Mouse (Mus musculus): ENCODE measurements around the gene Glrx5. TPM values are rescaled to one million over a fixed set of nuclear protein-coding genes. Genes with fewer than 3 reads are reported as not detected.

Glrx5 gene
- polyA plus RNA-seq, 1 experiment from 2014 or later = 163 TPM

- no peak overlapping the region for H3K27ac ChIP-seq
- WGBS = 72% methylated on average over 6 of the region's 6 CpGs
- no peaks in the 10 kb centered on the region for H3K9me3 ChIP-seq (replicated peaks)
- no peaks in the 10 kb centered on the region for H3K27me3 ChIP-seq
- no peak overlapping the region for H3K4me2 ChIP-seq
- H3K36me3 ChIP-seq = no peaks in the 10 kb centered on the region
- H3K4me3 ChIP-seq = no peak overlapping the region
- no peaks in the 10 kb centered on the region for H3K4me1 ChIP-seq (replicated peaks)
- no peak overlapping the region for H3K9ac ChIP-seq
- ATAC-seq (replicated peaks; ENCODE audit: insufficient number of reproducible peaks, insufficient read depth, low FRiP score, low read depth) = no peak
Measured at GRCm38 (mm10) chr12:105055308-105055707, 22.8 kb downstream of the Glrx5 start.

GRCm38 (mm10) chr12:105060006-105060405 lies 27.5 kb downstream of the Glrx5 start:
- Histone ChIP-seq H3K4me3 (no peak overlapping the region), H3K9ac (no peak overlapping the region), H3K27me3 (no peaks in the 10 kb centered on the region), H3K4me2 (no peak overlapping the region), H3K36me3 (no peaks in the 10 kb centered on the region), H3K27ac (no peak overlapping the region), H3K4me1 (replicated peaks) (no peaks in the 10 kb centered on the region), H3K9me3 (replicated peaks) (no peaks in the 10 kb centered on the region)
- no peak for ATAC-seq (replicated peaks; ENCODE audit: insufficient number of reproducible peaks, insufficient read depth, low FRiP score, low read depth)
- 79% methylated on average over 2 of the region's 2 CpGs for WGBS

- Histone ChIP-seq H3K27me3 (no peaks in the 10 kb centered on the region), H3K36me3 (no peaks in the 10 kb centered on the region), H3K9me3 (replicated peaks) (no peaks in the 10 kb centered on the region), H3K4me2 (no peak overlapping the region), H3K27ac (no peak overlapping the region), H3K4me1 (replicated peaks) (no peaks in the 10 kb centered on the region), H3K4me3 (no peak overlapping the region), H3K9ac (no peak overlapping the region)
- 48% methylated on average over 28 of the region's 28 CpGs for WGBS
- ATAC-seq (replicated peaks; ENCODE audit: insufficient number of reproducible peaks, insufficient read depth, low FRiP score, low read depth) = no peak
Measured at GRCm38 (mm10) chr12:105063201-105064134, 31.0 kb downstream of the Glrx5 start.

GRCm38 (mm10) chr12:105064168-105064567 lies 31.7 kb downstream of the Glrx5 start:
- H3K9ac ChIP-seq = no peak overlapping the region
- no peak overlapping the region for H3K4me3 ChIP-seq
- H3K4me2 ChIP-seq = no peak overlapping the region
- H3K27ac ChIP-seq = no peak overlapping the region
- no peaks in the 10 kb centered on the region for H3K36me3 ChIP-seq
- no peaks in the 10 kb centered on the region for H3K27me3 ChIP-seq
- 82% methylated on average over 4 of the region's 4 CpGs for WGBS
- H3K9me3 ChIP-seq (replicated peaks) = no peaks in the 10 kb centered on the region
- no peaks in the 10 kb centered on the region for H3K4me1 ChIP-seq (replicated peaks)
- no peak for ATAC-seq (replicated peaks; ENCODE audit: insufficient number of reproducible peaks, insufficient read depth, low FRiP score, low read depth)

GRCm38 (mm10) chr12:105065119-105065518 lies 32.6 kb downstream of the Glrx5 start:
- no peak overlapping the region for H3K27ac ChIP-seq
- WGBS = 76% methylated on average over 7 of the region's 7 CpGs
- no peaks in the 10 kb centered on the region for H3K4me1 ChIP-seq (replicated peaks)
- ATAC-seq (replicated peaks; ENCODE audit: insufficient number of reproducible peaks, insufficient read depth, low FRiP score, low read depth) = no peak
- H3K4me2 ChIP-seq = no peak overlapping the region
- no peaks in the 10 kb centered on the region for H3K27me3 ChIP-seq
- no peaks in the 10 kb centered on the region for H3K36me3 ChIP-seq
- no peak overlapping the region for H3K4me3 ChIP-seq
- H3K9me3 ChIP-seq (replicated peaks) = no peaks in the 10 kb centered on the region
- H3K9ac ChIP-seq = no peak overlapping the region

GRCm38 (mm10) chr12:105066523-105066922 lies 34.0 kb downstream of the Glrx5 start:
- Histone ChIP-seq H3K27me3 (no peaks in the 10 kb centered on the region), H3K27ac (no peak overlapping the region), H3K36me3 (no peaks in the 10 kb centered on the region), H3K4me3 (no peak overlapping the region), H3K9ac (no peak overlapping the region), H3K9me3 (replicated peaks) (no peaks in the 10 kb centered on the region), H3K4me2 (no peak overlapping the region), H3K4me1 (replicated peaks) (no peaks in the 10 kb centered on the region)
- ATAC-seq (replicated peaks; ENCODE audit: insufficient number of reproducible peaks, insufficient read depth, low FRiP score, low read depth) = no peak
- WGBS = 74% methylated on average over 10 of the region's 10 CpGs

- Histone ChIP-seq H3K9ac (no peak overlapping the region), H3K27ac (no peak overlapping the region), H3K9me3 (replicated peaks) (no peaks in the 10 kb centered on the region), H3K36me3 (no peaks in the 10 kb centered on the region), H3K27me3 (no peaks in the 10 kb centered on the region), H3K4me2 (no peak overlapping the region), H3K4me3 (no peak overlapping the region), H3K4me1 (replicated peaks) (no peaks in the 10 kb centered on the region)
- no peak for ATAC-seq (replicated peaks; ENCODE audit: insufficient number of reproducible peaks, insufficient read depth, low FRiP score, low read depth)
- 63% methylated on average over 5 of the region's 5 CpGs for WGBS
Measured at GRCm38 (mm10) chr12:105068911-105069310, 36.4 kb downstream of the Glrx5 start.

GRCm38 (mm10) chr12:105073708-105074107 lies 41.2 kb downstream of the Glrx5 start:
- peaks cover 7% of the 10 kb centered on the region; the same call in 1 of the 2 replicates for H3K27me3 ChIP-seq
- no peak for ATAC-seq (replicated peaks; ENCODE audit: insufficient number of reproducible peaks, insufficient read depth, low FRiP score, low read depth)
- no peak overlapping the region for H3K27ac ChIP-seq
- no peaks in the 10 kb centered on the region for H3K9me3 ChIP-seq (replicated peaks)
- H3K4me3 ChIP-seq = no peak overlapping the region
- no peak overlapping the region for H3K9ac ChIP-seq
- no peaks in the 10 kb centered on the region for H3K36me3 ChIP-seq
- no peak overlapping the region for H3K4me2 ChIP-seq
- 31% methylated on average over 9 of the region's 9 CpGs for WGBS
- no peaks in the 10 kb centered on the region for H3K4me1 ChIP-seq (replicated peaks)

- Histone ChIP-seq H3K27ac (no peak overlapping the region), H3K9ac (no peak overlapping the region), H3K4me2 (no peak overlapping the region), H3K4me3 (no peak overlapping the region), H3K27me3 (peaks cover 7% of the 10 kb centered on the region; the same call in 1 of the 2 replicates), H3K9me3 (replicated peaks) (no peaks in the 10 kb centered on the region), H3K36me3 (no peaks in the 10 kb centered on the region), H3K4me1 (replicated peaks) (no peaks in the 10 kb centered on the region)
- ATAC-seq (replicated peaks; ENCODE audit: insufficient number of reproducible peaks, insufficient read depth, low FRiP score, low read depth) = no peak
- WGBS = 56% methylated on average over 7 of the region's 7 CpGs
Measured at GRCm38 (mm10) chr12:105075496-105075895, 43.0 kb downstream of the Glrx5 start.

- no peak for ATAC-seq (replicated peaks; ENCODE audit: insufficient number of reproducible peaks, insufficient read depth, low FRiP score, low read depth)
Measured at GRCm38 (mm10) chr12:105076511-105076910, 44.0 kb downstream of the Glrx5 start.

GRCm38 (mm10) chr12:105077232-105077631 lies 44.7 kb downstream of the Glrx5 start:
- Histone ChIP-seq H3K9ac (no peak overlapping the region), H3K4me1 (replicated peaks) (no peaks in the 10 kb centered on the region), H3K4me2 (no peak overlapping the region), H3K4me3 (no peak overlapping the region), H3K36me3 (no peaks in the 10 kb centered on the region), H3K27me3 (peaks cover 7% of the 10 kb centered on the region; the same call in 1 of the 2 replicates), H3K9me3 (replicated peaks) (no peaks in the 10 kb centered on the region), H3K27ac (no peak overlapping the region)
- ATAC-seq (replicated peaks; ENCODE audit: insufficient number of reproducible peaks, insufficient read depth, low FRiP score, low read depth) = no peak
- 91% methylated on average over 2 of the region's 2 CpGs for WGBS

More at GRCm38 (mm10) chr12:105076511-105076910, 44.0 kb downstream of the Glrx5 start:
- H3K27ac ChIP-seq = no peak overlapping the region
- H3K9me3 ChIP-seq (replicated peaks) = no peaks in the 10 kb centered on the region
- no peak overlapping the region for H3K4me2 ChIP-seq
- no peak overlapping the region for H3K9ac ChIP-seq
- peaks cover 7% of the 10 kb centered on the region; the same call in 1 of the 2 replicates for H3K27me3 ChIP-seq
- 82% methylated on average over 3 of the region's 3 CpGs for WGBS
- H3K36me3 ChIP-seq = no peaks in the 10 kb centered on the region
- H3K4me3 ChIP-seq = no peak overlapping the region
- H3K4me1 ChIP-seq (replicated peaks) = no peaks in the 10 kb centered on the region

- no peak overlapping the region for H3K4me2 ChIP-seq
- no peaks in the 10 kb centered on the region for H3K9me3 ChIP-seq (replicated peaks)
- H3K9ac ChIP-seq = no peak overlapping the region
- no peaks in the 10 kb centered on the region for H3K27me3 ChIP-seq
- H3K36me3 ChIP-seq = no peaks in the 10 kb centered on the region
- H3K27ac ChIP-seq = no peak overlapping the region
- WGBS = 42% methylated on average over 5 of the region's 5 CpGs
- ATAC-seq (replicated peaks; ENCODE audit: insufficient number of reproducible peaks, insufficient read depth, low FRiP score, low read depth) = no peak
- H3K4me3 ChIP-seq = no peak overlapping the region
- no peaks in the 10 kb centered on the region for H3K4me1 ChIP-seq (replicated peaks)
Measured at GRCm38 (mm10) chr12:105084171-105084570, 51.7 kb downstream of the Glrx5 start.
